Mouse (Mus musculus): ENCODE results near the gene Dnajb11. TPM values are rescaled to one million over a fixed set of nuclear protein-coding genes. Genes with fewer than 3 reads are reported as not detected.

Gene Dnajb11
- 96.8 and 104 TPM in 2 replicates for polyA plus RNA-seq (2015; fragmentation: Nextera tagmentation; extraction: Ambion mirVana)

GRCm38 (mm10) chr16:22857431-22858113 is at the start of gene Dnajb11, which contains the start of gene Tbccd1:
Dnajb11 (plus strand) TSS chr16:22857845.
Tbccd1 (minus strand) TSS chr16:22857669.
- no peaks in the 10 kb centered on the region for H3K27me3 ChIP-seq (replicated peaks; ENCODE audit: control insufficient read depth, insufficient read depth, low read length)
- H3K9ac ChIP-seq (ENCODE audit: low read depth, low read length) = peak within 1 kb of the TSS; percentile 72
- no peaks in the 10 kb centered on the region for H3K36me3 ChIP-seq (ENCODE audit: control insufficient read depth, insufficient read depth, low read length)
- peak within 1 kb of the TSS; percentile 85 for H3K4me2 ChIP-seq (ENCODE audit: low read length)
- peak; percentile 100 for ATAC-seq
- peak within 1 kb of the TSS; percentile 74 for H3K27ac ChIP-seq (ENCODE audit: low read depth, low read length)
- peaks cover 12% of the 10 kb centered on the region for H3K4me1 ChIP-seq (ENCODE audit: control insufficient read depth, insufficient read depth, low read depth, low read length)
- peak within 1 kb of the TSS; percentile 66 for H3K4me3 ChIP-seq (ENCODE audit: low read length)
- no peaks in the 10 kb centered on the region for H3K9me3 ChIP-seq (ENCODE audit: control insufficient read depth, low read length)
- WGBS = under 1% methylated on average over 62 of the region's 62 CpGs

GRCm38 (mm10) chr16:22811477-22811876 is 46.2 kb upstream of the Dnajb11 start, which contains the start of gene Crygs:
Crygs (minus strand) TSS chr16:22811577.
- no peak within 1 kb of the TSS for H3K9ac ChIP-seq (ENCODE audit: low read depth, low read length)
- no peaks in the 10 kb centered on the region for H3K9me3 ChIP-seq (ENCODE audit: control insufficient read depth, low read length)
- no peaks in the 10 kb centered on the region; the same call in 1 of the 2 replicates for H3K4me1 ChIP-seq (ENCODE audit: control insufficient read depth, insufficient read depth, low read depth, low read length)
- WGBS = 78% methylated on average over 2 of the region's 2 CpGs
- no peak for ATAC-seq
- no peak within 1 kb of the TSS for H3K4me3 ChIP-seq (ENCODE audit: low read length)
- H3K27me3 ChIP-seq (replicated peaks; ENCODE audit: control insufficient read depth, insufficient read depth, low read length) = peaks cover 6% of the 10 kb centered on the region; the same call in 1 of the 2 replicates
- H3K4me2 ChIP-seq (ENCODE audit: low read length) = no peak within 1 kb of the TSS
- H3K27ac ChIP-seq (ENCODE audit: low read depth, low read length) = no peak within 1 kb of the TSS
- peaks cover 3% of the 10 kb centered on the region; the same call in 1 of the 2 replicates for H3K36me3 ChIP-seq (ENCODE audit: control insufficient read depth, insufficient read depth, low read length)

- no peak overlapping the region for H3K9ac ChIP-seq (ENCODE audit: low read depth, low read length)
- no peaks in the 10 kb centered on the region for H3K27me3 ChIP-seq (replicated peaks; ENCODE audit: control insufficient read depth, insufficient read depth, low read length)
- H3K4me1 ChIP-seq (ENCODE audit: control insufficient read depth, insufficient read depth, low read depth, low read length) = no peaks in the 10 kb centered on the region
- WGBS = 46% methylated on average over 8 of the region's 8 CpGs
- peaks cover 6% of the 10 kb centered on the region; the same call in 1 of the 2 replicates for H3K36me3 ChIP-seq (ENCODE audit: control insufficient read depth, insufficient read depth, low read length)
- no peaks in the 10 kb centered on the region for H3K9me3 ChIP-seq (ENCODE audit: control insufficient read depth, low read length)
- peak; percentile 75 for ATAC-seq
- H3K4me3 ChIP-seq (ENCODE audit: low read length) = no peak overlapping the region
- no peak overlapping the region for H3K4me2 ChIP-seq (ENCODE audit: low read length)
- no peak overlapping the region for H3K27ac ChIP-seq (ENCODE audit: low read depth, low read length)
Measured at GRCm38 (mm10) chr16:22820731-22821130, 36.9 kb upstream of the Dnajb11 start.

- no peak overlapping the region for H3K4me3 ChIP-seq (ENCODE audit: low read length)
- WGBS = 81% methylated on average over 3 of the region's 3 CpGs
- ATAC-seq = no peak
- no peak overlapping the region for H3K9ac ChIP-seq (ENCODE audit: low read depth, low read length)
- no peak overlapping the region for H3K27ac ChIP-seq (ENCODE audit: low read depth, low read length)
- no peaks in the 10 kb centered on the region for H3K4me1 ChIP-seq (ENCODE audit: control insufficient read depth, insufficient read depth, low read depth, low read length)
- H3K9me3 ChIP-seq (ENCODE audit: control insufficient read depth, low read length) = no peaks in the 10 kb centered on the region
- no peak overlapping the region for H3K4me2 ChIP-seq (ENCODE audit: low read length)
- H3K36me3 ChIP-seq (ENCODE audit: control insufficient read depth, insufficient read depth, low read length) = peaks cover 8% of the 10 kb centered on the region; the same call in 1 of the 2 replicates
- no peaks in the 10 kb centered on the region for H3K27me3 ChIP-seq (replicated peaks; ENCODE audit: control insufficient read depth, insufficient read depth, low read length)
Measured at GRCm38 (mm10) chr16:22832932-22833525, 24.6 kb upstream of the Dnajb11 start.

GRCm38 (mm10) chr16:22839146-22839857 is 18.3 kb upstream of the Dnajb11 start:
- Histone ChIP-seq H3K4me3 (ENCODE audit: low read length) (no peak overlapping the region), H3K27me3 (replicated peaks; ENCODE audit: control insufficient read depth, insufficient read depth, low read length) (no peaks in the 10 kb centered on the region), H3K4me2 (ENCODE audit: low read length) (no peak overlapping the region), H3K27ac (ENCODE audit: low read depth, low read length) (no peak overlapping the region), H3K9me3 (ENCODE audit: control insufficient read depth, low read length) (no peaks in the 10 kb centered on the region), H3K9ac (ENCODE audit: low read depth, low read length) (no peak overlapping the region), H3K4me1 (ENCODE audit: control insufficient read depth, insufficient read depth, low read depth, low read length) (no peaks in the 10 kb centered on the region), H3K36me3 (ENCODE audit: control insufficient read depth, insufficient read depth, low read length) (peaks cover 5% of the 10 kb centered on the region)
- no peak for ATAC-seq
- 89% methylated on average over 3 of the region's 3 CpGs for WGBS

- Histone ChIP-seq H3K9me3 (ENCODE audit: control insufficient read depth, low read length) (no peaks in the 10 kb centered on the region), H3K9ac (ENCODE audit: low read depth, low read length) (no peak overlapping the region), H3K27ac (ENCODE audit: low read depth, low read length) (no peak overlapping the region), H3K4me1 (ENCODE audit: control insufficient read depth, insufficient read depth, low read depth, low read length) (peaks cover 5% of the 10 kb centered on the region; the same call in 1 of the 2 replicates), H3K4me2 (ENCODE audit: low read length) (no peak overlapping the region), H3K36me3 (ENCODE audit: control insufficient read depth, insufficient read depth, low read length) (peaks cover 3% of the 10 kb centered on the region; the same call in 1 of the 2 replicates), H3K4me3 (ENCODE audit: low read length) (no peak overlapping the region), H3K27me3 (replicated peaks; ENCODE audit: control insufficient read depth, insufficient read depth, low read length) (no peaks in the 10 kb centered on the region)
- WGBS = 97% methylated on average over 5 of the region's 5 CpGs
- ATAC-seq = no peak
Measured at GRCm38 (mm10) chr16:22842871-22843270, 14.8 kb upstream of the Dnajb11 start.

GRCm38 (mm10) chr16:22844061-22844801 is 13.4 kb upstream of the Dnajb11 start:
- peak overlapping the region; percentile 56 for H3K4me3 ChIP-seq (ENCODE audit: low read length)
- H3K9me3 ChIP-seq (ENCODE audit: control insufficient read depth, low read length) = no peaks in the 10 kb centered on the region
- H3K4me1 ChIP-seq (ENCODE audit: control insufficient read depth, insufficient read depth, low read depth, low read length) = peaks cover 5% of the 10 kb centered on the region; the same call in 1 of the 2 replicates
- H3K9ac ChIP-seq (ENCODE audit: low read depth, low read length) = peak overlapping the region; percentile 80
- ATAC-seq = peak; percentile 98
- no peaks in the 10 kb centered on the region for H3K27me3 ChIP-seq (replicated peaks; ENCODE audit: control insufficient read depth, insufficient read depth, low read length)
- H3K36me3 ChIP-seq (ENCODE audit: control insufficient read depth, insufficient read depth, low read length) = peaks cover 2% of the 10 kb centered on the region; the same call in 1 of the 2 replicates
- peak overlapping the region; percentile 82 for H3K4me2 ChIP-seq (ENCODE audit: low read length)
- WGBS = 3% methylated on average over 26 of the region's 26 CpGs
- peak overlapping the region; percentile 57 for H3K27ac ChIP-seq (ENCODE audit: low read depth, low read length)

- peak overlapping the region; percentile 56 for H3K4me3 ChIP-seq (ENCODE audit: low read length)
- no peaks in the 10 kb centered on the region for H3K36me3 ChIP-seq (ENCODE audit: control insufficient read depth, insufficient read depth, low read length)
- peaks cover 5% of the 10 kb centered on the region; the same call in 1 of the 2 replicates for H3K4me1 ChIP-seq (ENCODE audit: control insufficient read depth, insufficient read depth, low read depth, low read length)
- H3K27ac ChIP-seq (ENCODE audit: low read depth, low read length) = peak overlapping the region; percentile 57; the same call in 1 of the 2 replicates
- H3K27me3 ChIP-seq (replicated peaks; ENCODE audit: control insufficient read depth, insufficient read depth, low read length) = no peaks in the 10 kb centered on the region
- H3K9me3 ChIP-seq (ENCODE audit: control insufficient read depth, low read length) = no peaks in the 10 kb centered on the region
- WGBS = 66% methylated on average over 5 of the region's 5 CpGs
- peak overlapping the region; percentile 80 for H3K9ac ChIP-seq (ENCODE audit: low read depth, low read length)
- ATAC-seq = no peak
- peak overlapping the region; percentile 82 for H3K4me2 ChIP-seq (ENCODE audit: low read length)
Measured at GRCm38 (mm10) chr16:22844834-22845233, 12.8 kb upstream of the Dnajb11 start.

Measured in hindbrain, embryonic 16.5 days (tissue).